Mouse (Mus musculus) adrenal gland (tissue): ENCODE results near the gene Gm28827.
"Not testable (repeated sequence)": the region's sequence is repeated elsewhere in the genome, so short reads cannot be mapped to it uniquely, and the experiment has no call there.

Experiments
- intact Hi-C: fragments of 180-260 bp; cut with DNase I; formaldehyde crosslinking; loops from one replicate; pipeline ENCODE4 v1.15.1; 2025
- long read RNA-seq, 2 experiments: library from polyadenylated mRNA; unstranded; transcript quantifications; one replicate each; pipeline ENCODE4 v2.0.0; 2020; ENCODE audit warnings: borderline replicate concordance in 1 of 2; ENCODE audit not compliant: insufficient replicate concordance in 1 of 2

The Gm28827 gene
- long read RNA-seq, experiment 1 = 0 reads
- long read RNA-seq, experiment 2 = 0 reads

DNA sequence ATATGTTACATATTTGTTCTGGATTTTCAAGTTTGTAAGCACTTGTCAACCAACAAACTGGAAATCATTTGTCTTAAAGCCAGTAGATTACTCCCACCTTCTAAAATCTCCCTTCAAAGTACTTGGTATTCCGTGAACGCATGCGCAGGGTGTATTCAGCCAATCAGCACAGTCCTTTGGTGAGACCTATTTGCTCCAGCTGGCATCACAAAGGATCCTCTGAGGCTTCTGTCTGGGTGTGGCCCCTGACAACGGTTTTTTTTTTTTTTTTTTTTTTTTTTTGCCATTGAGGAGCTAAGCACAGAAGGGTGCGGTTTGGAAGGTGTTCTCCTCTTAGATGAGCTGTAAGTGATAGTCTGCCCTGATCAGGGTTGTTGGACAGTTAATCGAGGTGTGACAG, at the start of gene Gm28827:
Gene Gm28827 (plus strand): TSS at position 301 of the 400 bp plus-strand sequence.
- intact Hi-C loops = not testable (repeated sequence)
